Mouse (Mus musculus): ENCODE results near the gene Iqgap1. TPM values are rescaled to one million over a fixed set of nuclear protein-coding genes. Genes with fewer than 3 reads are reported as not detected.

Iqgap1 gene
- polyA plus RNA-seq, 1 experiment from 2014 or later: 35.6 TPM

Other genes with a start within 250 kb of the Iqgap1 start
- 16.9 and 21.7 TPM in 2 replicates for gene Crtc3, start 137.1 kb downstream of the Iqgap1 start, polyA plus RNA-seq (2015; fragmentation: Nextera tagmentation; extraction: Ambion mirVana)
- gene Zscan2, start 34.9 kb upstream of the Iqgap1 start, polyA plus RNA-seq (2015; fragmentation: Nextera tagmentation; extraction: Ambion mirVana): 1.8 and 2.0 TPM in 2 replicates
- 16.3 and 20.9 TPM in 2 replicates for gene Wdr73, start 75.3 kb upstream of the Iqgap1 start, polyA plus RNA-seq (2015; fragmentation: Nextera tagmentation; extraction: Ambion mirVana)
- gene Nmb, start 79.1 kb upstream of the Iqgap1 start, polyA plus RNA-seq (2015; fragmentation: Nextera tagmentation; extraction: Ambion mirVana): 4.6 and 4.8 TPM in 2 replicates
- gene Sec11a, start 121.8 kb upstream of the Iqgap1 start, polyA plus RNA-seq (2015; fragmentation: Nextera tagmentation; extraction: Ambion mirVana): 129 and 148 TPM in 2 replicates
- 8.5 and 9.4 TPM in 2 replicates for gene Zfp592, start 167.7 kb upstream of the Iqgap1 start, polyA plus RNA-seq (2015; fragmentation: Nextera tagmentation; extraction: Ambion mirVana)
- 17.9 and 18.2 TPM in 2 replicates for gene Alpk3, start 231.6 kb upstream of the Iqgap1 start, polyA plus RNA-seq (2015; fragmentation: Nextera tagmentation; extraction: Ambion mirVana)

Measured in heart, embryonic 15.5 days (tissue).